Mouse (Mus musculus): ENCODE data around the gene 4930564D02Rik. TPM values are rescaled to one million over a fixed set of nuclear protein-coding genes. Genes with fewer than 3 reads are reported as not detected.
A peak's percentile ranks its signal among the peaks of the same experiment; 100 is the strongest.

4930564D02Rik gene
- polyA plus RNA-seq, 1 experiment from 2014 or later: not detected

DNA sequence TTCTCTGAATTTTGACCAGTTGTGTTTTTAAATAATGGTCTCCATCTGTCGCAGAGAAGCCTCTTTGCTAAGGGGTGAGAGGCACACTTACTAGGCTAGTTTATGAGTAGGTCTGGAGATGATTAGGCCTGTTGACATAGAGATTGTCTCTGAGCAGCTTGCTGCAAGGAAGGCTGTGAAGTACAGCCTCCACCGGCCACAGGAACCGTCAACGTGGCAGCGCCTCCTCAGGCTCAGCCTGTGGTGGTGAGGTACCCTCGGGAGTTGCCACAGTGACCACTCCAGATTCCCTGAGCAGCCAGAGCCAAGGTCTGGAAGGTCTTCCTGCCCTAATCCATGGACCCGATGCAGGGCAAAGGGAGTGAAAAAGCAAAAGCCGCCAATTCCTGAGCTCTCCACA is 3.9 kb downstream of the 4930564D02Rik start:
- H3K27ac ChIP-seq: no peak overlapping the region
- H3K9ac ChIP-seq: no peak overlapping the region
- no peaks in the 10 kb centered on the region for H3K36me3 ChIP-seq (replicated peaks; ENCODE audit: control insufficient read depth, insufficient read depth)
- no peak for ATAC-seq (ENCODE audit: low FRiP score)
- H3K4me2 ChIP-seq (replicated peaks): no peak overlapping the region
- no peaks in the 10 kb centered on the region for H3K27me3 ChIP-seq (ENCODE audit: control insufficient read depth, insufficient read depth, low read length)
- no peak overlapping the region for H3K4me3 ChIP-seq (replicated peaks; ENCODE audit: low read length)
- 70% methylated on average over 8 of the region's 8 CpGs for WGBS
- H3K9me3 ChIP-seq (ENCODE audit: control insufficient read depth, low read length): no peaks in the 10 kb centered on the region
- H3K4me1 ChIP-seq (replicated peaks; ENCODE audit: control insufficient read depth, insufficient read depth, low read length): no peaks in the 10 kb centered on the region
- no peak for DNase-seq (ENCODE audit: low spot score)

DNA sequence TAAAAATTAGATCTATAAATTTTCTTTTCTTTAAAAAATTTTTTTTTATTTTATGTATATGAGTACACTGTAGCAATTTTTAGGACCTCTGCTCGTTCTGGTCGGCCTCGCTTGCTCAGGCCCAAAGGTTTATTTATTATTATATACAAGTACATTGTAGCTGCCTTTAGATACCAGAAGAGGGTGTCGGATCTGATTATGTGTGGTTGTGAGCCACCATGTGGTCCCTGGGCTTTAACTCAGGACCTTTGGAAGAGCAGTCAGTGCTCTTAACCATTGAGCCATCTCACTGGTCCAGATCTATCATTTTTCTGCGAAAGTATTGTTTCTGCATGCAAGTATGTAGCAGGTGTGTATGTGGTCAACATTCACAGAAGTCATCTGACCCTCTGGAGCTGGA is 4.6 kb downstream of the 4930564D02Rik start:
- Histone ChIP-seq H3K4me1 (replicated peaks; ENCODE audit: control insufficient read depth, insufficient read depth, low read length) (no peaks in the 10 kb centered on the region), H3K27ac (no peak overlapping the region), H3K36me3 (replicated peaks; ENCODE audit: control insufficient read depth, insufficient read depth) (no peaks in the 10 kb centered on the region), H3K9ac (no peak overlapping the region), H3K27me3 (ENCODE audit: control insufficient read depth, insufficient read depth, low read length) (no peaks in the 10 kb centered on the region), H3K9me3 (ENCODE audit: control insufficient read depth, low read length) (no peaks in the 10 kb centered on the region), H3K4me3 (replicated peaks; ENCODE audit: low read length) (no peak overlapping the region), H3K4me2 (replicated peaks) (no peak overlapping the region)
- ATAC-seq (ENCODE audit: low FRiP score) (no peak), DNase-seq (ENCODE audit: low spot score) (no peak)
- 90% methylated on average over 5 of the region's 5 CpGs for WGBS

DNA sequence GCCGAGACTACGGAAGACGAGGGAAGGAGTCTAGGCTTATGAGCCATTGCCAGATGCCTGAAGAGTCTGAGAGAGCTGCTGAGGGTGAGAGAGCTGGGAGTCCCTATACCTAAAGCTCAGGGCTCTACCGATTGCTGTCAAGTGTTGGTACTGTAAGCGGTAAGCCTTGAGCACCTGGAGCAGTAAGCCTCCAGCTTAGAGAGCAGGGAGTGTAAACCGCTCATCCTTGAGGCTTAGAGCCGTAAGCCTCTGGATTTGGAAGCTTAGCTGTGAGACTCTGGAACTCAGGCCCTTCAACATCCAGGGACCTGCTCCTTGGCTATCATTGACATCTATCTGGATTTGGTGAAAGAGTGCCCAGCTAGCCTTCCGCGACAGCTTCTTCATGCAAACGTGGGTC is 5.9 kb downstream of the 4930564D02Rik start:
- H3K4me1 ChIP-seq (replicated peaks; ENCODE audit: control insufficient read depth, insufficient read depth, low read length): no peaks in the 10 kb centered on the region
- no peak overlapping the region for H3K9ac ChIP-seq
- ATAC-seq (ENCODE audit: low FRiP score) (no peak), DNase-seq (ENCODE audit: low spot score) (no peak)
- WGBS: 95% methylated on average over 10 of the region's 10 CpGs
- H3K36me3 ChIP-seq (replicated peaks; ENCODE audit: control insufficient read depth, insufficient read depth): no peaks in the 10 kb centered on the region
- no peak overlapping the region for H3K27ac ChIP-seq
- no peaks in the 10 kb centered on the region for H3K9me3 ChIP-seq (ENCODE audit: control insufficient read depth, low read length)
- no peak overlapping the region for H3K4me2 ChIP-seq (replicated peaks)
- no peaks in the 10 kb centered on the region for H3K27me3 ChIP-seq (ENCODE audit: control insufficient read depth, insufficient read depth, low read length)
- no peak overlapping the region for H3K4me3 ChIP-seq (replicated peaks; ENCODE audit: low read length)

DNA sequence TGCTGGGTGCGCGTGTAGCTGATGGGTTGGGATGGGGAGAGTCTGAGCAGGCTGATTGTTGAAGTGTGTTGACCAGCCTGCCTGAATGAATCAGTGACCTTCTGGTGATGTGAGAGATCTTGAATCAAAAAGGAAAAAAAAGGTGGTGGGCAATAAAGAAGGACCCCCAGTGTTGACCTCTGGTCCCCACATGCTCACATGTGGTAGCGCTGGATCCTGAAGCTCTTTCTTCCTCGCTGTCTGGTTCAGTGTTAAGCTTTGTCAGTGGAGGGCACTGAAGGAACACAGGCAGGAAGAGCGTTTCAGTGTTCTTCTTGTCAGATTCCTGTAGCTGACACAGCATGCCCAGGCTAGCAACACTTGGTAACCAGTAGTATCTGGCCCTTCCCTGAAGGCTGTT is 9.2 kb downstream of the 4930564D02Rik start:
- no peak for DNase-seq (ENCODE audit: low spot score)
- H3K9ac ChIP-seq: no peak overlapping the region
- WGBS: 93% methylated on average over 5 of the region's 5 CpGs
- peaks cover 4% of the 10 kb centered on the region; the same call in 1 of the 2 replicates for H3K4me1 ChIP-seq (replicated peaks; ENCODE audit: control insufficient read depth, insufficient read depth, low read length)
- H3K4me2 ChIP-seq (replicated peaks): no peak overlapping the region
- H3K36me3 ChIP-seq (replicated peaks; ENCODE audit: control insufficient read depth, insufficient read depth): no peaks in the 10 kb centered on the region
- no peaks in the 10 kb centered on the region for H3K27me3 ChIP-seq (ENCODE audit: control insufficient read depth, insufficient read depth, low read length)
- ATAC-seq (ENCODE audit: low FRiP score): no peak
- no peak overlapping the region for H3K27ac ChIP-seq
- no peaks in the 10 kb centered on the region for H3K9me3 ChIP-seq (ENCODE audit: control insufficient read depth, low read length)
- H3K4me3 ChIP-seq (replicated peaks; ENCODE audit: low read length): no peak overlapping the region

DNA sequence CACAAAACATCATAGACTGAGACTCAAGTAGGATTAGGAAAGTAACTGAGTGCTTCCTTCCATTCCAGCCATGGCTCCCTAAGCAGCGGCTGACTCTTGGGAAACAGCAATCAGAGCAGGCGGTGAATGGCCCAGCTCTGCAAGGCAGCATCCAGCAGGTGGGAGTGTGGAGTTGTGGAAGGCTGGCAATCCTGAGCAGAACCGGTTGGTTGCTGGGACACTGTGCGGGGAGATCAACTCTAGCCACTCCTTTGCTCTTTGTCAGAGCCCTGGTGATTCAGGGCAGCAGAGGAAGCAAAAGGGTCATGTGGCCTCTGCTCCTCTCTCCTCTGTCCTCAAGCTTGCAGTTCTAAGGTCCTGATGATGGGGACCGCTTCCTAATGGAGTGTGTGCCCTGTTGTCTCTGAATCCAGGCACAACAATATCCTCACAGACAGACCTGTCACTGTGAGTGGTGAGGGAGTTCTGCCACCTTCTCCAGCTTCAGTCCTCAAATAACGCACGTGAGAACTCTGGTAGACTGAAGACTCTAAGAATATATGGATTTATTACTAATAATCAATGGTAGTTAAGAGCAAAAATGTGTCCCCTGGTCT is 11.7 kb downstream of the 4930564D02Rik start:
- H3K36me3 ChIP-seq (replicated peaks; ENCODE audit: control insufficient read depth, insufficient read depth): no peaks in the 10 kb centered on the region
- no peak overlapping the region for H3K27ac ChIP-seq
- H3K9me3 ChIP-seq (ENCODE audit: control insufficient read depth, low read length): no peaks in the 10 kb centered on the region
- whole genome bisulfite sequencing: 14% methylated on average over 7 of the region's 7 CpGs
- DNase-seq (ENCODE audit: low spot score) (peak; percentile 88), ATAC-seq (ENCODE audit: low FRiP score) (peak; percentile 95)
- H3K9ac ChIP-seq: no peak overlapping the region
- no peak overlapping the region for H3K4me2 ChIP-seq (replicated peaks)
- H3K27me3 ChIP-seq (ENCODE audit: control insufficient read depth, insufficient read depth, low read length): no peaks in the 10 kb centered on the region
- no peak overlapping the region for H3K4me3 ChIP-seq (replicated peaks; ENCODE audit: low read length)
- peaks cover 4% of the 10 kb centered on the region; the same call in 1 of the 2 replicates for H3K4me1 ChIP-seq (replicated peaks; ENCODE audit: control insufficient read depth, insufficient read depth, low read length)

DNA sequence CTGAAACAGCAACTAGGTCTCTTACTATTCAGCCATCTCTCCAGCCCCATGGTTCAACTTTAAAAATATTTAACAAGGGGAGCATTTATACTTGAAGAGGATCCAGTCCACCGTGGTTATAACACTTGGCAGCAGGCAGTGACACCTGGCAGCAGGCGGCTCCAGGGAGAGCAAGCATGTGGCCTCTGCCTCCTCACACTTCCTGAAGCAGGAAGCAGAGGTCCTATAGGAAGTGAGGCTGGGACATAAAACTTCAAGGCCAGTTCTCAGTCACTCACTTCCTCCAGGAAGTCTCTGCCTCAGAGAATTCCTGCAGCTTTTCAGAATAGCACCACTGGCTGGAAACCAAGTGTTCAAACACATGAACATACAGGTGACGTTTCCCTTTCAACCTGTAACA is 20.7 kb downstream of the 4930564D02Rik start:
- no peak overlapping the region for H3K9ac ChIP-seq
- H3K4me1 ChIP-seq (replicated peaks; ENCODE audit: control insufficient read depth, insufficient read depth, low read length): no peaks in the 10 kb centered on the region
- no peaks in the 10 kb centered on the region for H3K36me3 ChIP-seq (replicated peaks; ENCODE audit: control insufficient read depth, insufficient read depth)
- no peak overlapping the region for H3K4me3 ChIP-seq (replicated peaks; ENCODE audit: low read length)
- H3K9me3 ChIP-seq (ENCODE audit: control insufficient read depth, low read length): no peaks in the 10 kb centered on the region
- no peaks in the 10 kb centered on the region for H3K27me3 ChIP-seq (ENCODE audit: control insufficient read depth, insufficient read depth, low read length)
- no peak overlapping the region for H3K4me2 ChIP-seq (replicated peaks)
- DNase-seq (ENCODE audit: low spot score) (no peak), ATAC-seq (ENCODE audit: low FRiP score) (no peak)
- no peak overlapping the region for H3K27ac ChIP-seq
- 75% methylated on average over 3 of the region's 3 CpGs for WGBS

- Histone ChIP-seq H3K4me3 (replicated peaks; ENCODE audit: low read length) (no peak overlapping the region), H3K36me3 (replicated peaks; ENCODE audit: control insufficient read depth, insufficient read depth) (no peaks in the 10 kb centered on the region), H3K4me2 (replicated peaks) (no peak overlapping the region), H3K27ac (no peak overlapping the region), H3K27me3 (ENCODE audit: control insufficient read depth, insufficient read depth, low read length) (no peaks in the 10 kb centered on the region), H3K9me3 (ENCODE audit: control insufficient read depth, low read length) (no peaks in the 10 kb centered on the region), H3K9ac (no peak overlapping the region), H3K4me1 (replicated peaks; ENCODE audit: control insufficient read depth, insufficient read depth, low read length) (0 out of 2 replicates have a peak, but pooled peaks cover 5% of the 10 kb centered on the region)
- no peak for ATAC-seq (ENCODE audit: low FRiP score)
- 88% methylated on average over 2 of the region's 2 CpGs for WGBS
- DNase-seq (ENCODE audit: low spot score): no peak
These were observed 22.0 kb downstream of the 4930564D02Rik start for GRCm38 (mm10) chr3:105088638-105089037.

GRCm38 (mm10) chr3:105090147-105090546 is 23.5 kb downstream of the 4930564D02Rik start:
- Histone ChIP-seq H3K4me3 (replicated peaks; ENCODE audit: low read length) (no peak overlapping the region), H3K9me3 (ENCODE audit: control insufficient read depth, low read length) (no peaks in the 10 kb centered on the region), H3K27me3 (ENCODE audit: control insufficient read depth, insufficient read depth, low read length) (no peaks in the 10 kb centered on the region), H3K4me1 (replicated peaks; ENCODE audit: control insufficient read depth, insufficient read depth, low read length) (0 out of 2 replicates have a peak, but pooled peaks cover 6% of the 10 kb centered on the region), H3K36me3 (replicated peaks; ENCODE audit: control insufficient read depth, insufficient read depth) (no peaks in the 10 kb centered on the region), H3K27ac (no peak overlapping the region), H3K9ac (no peak overlapping the region), H3K4me2 (replicated peaks) (no peak overlapping the region)
- ATAC-seq (ENCODE audit: low FRiP score) (no peak), DNase-seq (ENCODE audit: low spot score) (no peak)
- 92% methylated on average over 7 of the region's 7 CpGs for WGBS

DNA sequence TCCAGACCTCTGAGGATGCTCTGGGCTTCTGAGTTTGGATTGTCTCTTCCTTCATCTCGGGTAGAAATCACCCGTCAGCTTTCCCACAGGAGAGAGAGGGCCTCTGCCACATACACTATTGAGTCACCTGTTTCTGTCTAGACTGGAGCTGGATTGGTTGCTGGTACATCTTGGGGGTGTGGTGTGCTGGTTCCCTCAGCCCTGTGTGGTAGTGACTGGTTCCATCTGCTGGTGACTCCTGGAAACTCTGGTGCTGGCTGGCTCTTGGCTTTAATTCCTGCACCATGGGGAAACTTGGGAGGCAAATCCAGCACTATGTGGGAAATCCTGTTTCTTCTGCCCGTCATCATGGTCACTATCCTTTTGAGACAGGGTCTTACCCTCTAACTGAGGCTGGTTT is 24.3 kb downstream of the 4930564D02Rik start:
- Histone ChIP-seq H3K27me3 (ENCODE audit: control insufficient read depth, insufficient read depth, low read length) (no peaks in the 10 kb centered on the region), H3K27ac (no peak overlapping the region), H3K9ac (no peak overlapping the region), H3K36me3 (replicated peaks; ENCODE audit: control insufficient read depth, insufficient read depth) (no peaks in the 10 kb centered on the region), H3K4me3 (replicated peaks; ENCODE audit: low read length) (no peak overlapping the region), H3K9me3 (ENCODE audit: control insufficient read depth, low read length) (no peaks in the 10 kb centered on the region), H3K4me1 (replicated peaks; ENCODE audit: control insufficient read depth, insufficient read depth, low read length) (0 out of 2 replicates have a peak, but pooled peaks cover 6% of the 10 kb centered on the region), H3K4me2 (replicated peaks) (no peak overlapping the region)
- WGBS: 36% methylated on average over 3 of the region's 3 CpGs
- DNase-seq (ENCODE audit: low spot score) (no peak), ATAC-seq (ENCODE audit: low FRiP score) (no peak)
